Mouse (Mus musculus) limb, embryonic 15.5 days (tissue): ENCODE measurements around the gene Fxn. TPM values are rescaled to one million over a fixed set of nuclear protein-coding genes. Genes with fewer than 3 reads are reported as not detected.

ENCODE experiments used
- ATAC-seq: fragments of 200-750 bp; cut with Nextera tagmentation; 2 replicates; pipeline ENCODE4 v1.8.0; 2017; ENCODE audit warnings: low read depth, moderate TSS enrichment; ENCODE audit not compliant: insufficient number of reproducible peaks, low FRiP score, low TSS enrichment
- H3K27ac ChIP-seq: fragments of 300-500 bp; sonication (generic); 2 replicates; pipeline ENCODE4 v1.5.1; 2015; ENCODE audit warnings: moderate library complexity, mild to moderate bottlenecking, inconsistent platforms
- H3K27me3 ChIP-seq: fragments of 300-500 bp; sonication (generic); 2 replicates; pipeline ENCODE4 v1.6.1; 2015; ENCODE audit warnings: inconsistent platforms
- H3K36me3 ChIP-seq: fragments of 300-500 bp; sonication (generic); 2 replicates; pipeline ENCODE4 v1.6.1; 2015; ENCODE audit warnings: inconsistent platforms
- H3K4me1 ChIP-seq: fragments of 300-500 bp; sonication (generic); 2 replicates; pipeline ENCODE4 v1.6.1; 2015; ENCODE audit warnings: inconsistent platforms
- H3K4me2 ChIP-seq: fragments of 300-500 bp; sonication (generic); 2 replicates; pipeline ENCODE4 v1.6.1; 2015; ENCODE audit warnings: mild to moderate bottlenecking, inconsistent platforms
- H3K4me3 ChIP-seq: fragments of 300-500 bp; sonication (generic); 2 replicates; pipeline ENCODE4 v1.5.1; 2015; ENCODE audit warnings: mild to moderate bottlenecking, inconsistent platforms
- H3K9ac ChIP-seq: fragments of 300-500 bp; sonication (generic); 2 replicates; pipeline ENCODE4 v1.6.1; 2015; ENCODE audit warnings: inconsistent platforms
- H3K9me3 ChIP-seq: fragments of 300-500 bp; sonication (generic); 2 replicates; pipeline ENCODE4 v1.6.1; 2016; ENCODE audit warnings: inconsistent platforms
- WGBS: fragments of 180-500 bp; shearing (Covaris S2); methylation state at CpG from one replicate; pipeline ENCODE4 v1.1.7; 2015; 5-methylcytosine and 5-hydroxymethylcytosine counted together
- polyA plus RNA-seq: library from polyadenylated mRNA; unstranded; fragments of >200 nt; fragmentation: Nextera tagmentation; extraction: Ambion mirVana; gene quantifications from 2 replicates; pipeline ENCODE4 v1.2.1, GENCODE M21; 2015

Fxn gene
- polyA plus RNA-seq, 1 experiment from 2014 or later = 36.0 TPM

DNA sequence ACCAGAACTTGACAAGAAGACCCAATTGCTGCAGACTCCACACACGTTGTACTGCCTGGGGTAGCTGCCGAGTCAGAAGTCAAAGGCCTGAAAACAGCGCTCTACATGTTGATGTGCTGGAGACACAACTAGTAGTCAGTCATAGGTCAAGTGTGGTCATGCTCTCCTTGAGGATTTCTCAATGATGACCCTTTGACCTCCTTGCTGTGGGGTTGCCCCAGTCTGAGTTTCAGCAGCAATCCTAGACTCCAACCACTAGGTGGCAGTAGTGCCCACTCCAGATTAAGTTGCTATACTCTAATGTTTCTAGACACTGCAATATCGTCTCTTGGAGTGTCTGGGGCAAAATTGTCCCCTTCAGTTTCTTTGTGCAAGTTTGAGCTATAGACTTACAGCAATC is 3.8 kb upstream of the Fxn start:
- Histone ChIP-seq H3K4me1 (peaks cover 6% of the 10 kb centered on the region), H3K4me2 (no peak overlapping the region), H3K9me3 (no peaks in the 10 kb centered on the region), H3K9ac (no peak overlapping the region), H3K27me3 (no peaks in the 10 kb centered on the region), H3K4me3 (no peak overlapping the region), H3K27ac (no peak overlapping the region), H3K36me3 (no peaks in the 10 kb centered on the region)
- whole genome bisulfite sequencing = 65% methylated on average over 4 of the region's 4 CpGs
- ATAC-seq = no peak

DNA sequence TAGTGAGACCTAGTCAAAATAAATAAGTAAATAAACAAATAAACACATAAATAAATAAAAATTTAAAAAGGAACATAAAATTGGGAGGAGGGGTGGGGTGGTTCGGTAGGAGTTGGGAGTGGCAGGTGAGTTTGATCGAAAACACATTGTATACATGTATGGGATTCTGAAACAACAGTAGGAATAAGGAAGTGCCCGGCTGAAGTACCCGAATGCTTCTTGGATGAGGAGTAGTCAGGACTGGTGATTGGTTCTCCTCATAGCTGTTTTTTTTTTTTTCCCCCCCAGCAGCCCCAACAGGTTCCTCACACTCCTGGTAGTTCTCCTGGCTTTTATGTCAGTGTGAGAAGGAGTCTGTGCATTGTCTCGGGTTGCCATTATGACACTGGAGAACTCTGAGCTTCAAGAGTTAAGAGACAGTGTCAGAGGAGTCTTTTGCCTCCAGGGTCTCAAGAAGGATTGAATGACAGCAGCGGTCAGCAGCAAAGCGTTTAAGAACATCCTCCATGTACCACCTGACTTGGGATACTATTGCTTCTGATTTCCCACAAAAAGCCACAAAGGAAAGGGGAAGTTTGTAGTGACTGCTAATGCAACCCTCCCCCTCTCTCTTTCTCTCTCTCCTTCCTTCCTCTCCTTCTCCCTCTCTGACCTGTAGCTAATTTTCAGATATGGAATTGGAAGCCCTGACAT is 1.0 kb upstream of the Fxn start:
- Histone ChIP-seq H3K9me3 (no peaks in the 10 kb centered on the region; the same call in 1 of the 2 replicates), H3K4me2 (peak overlapping the region; percentile 89), H3K36me3 (no peaks in the 10 kb centered on the region), H3K4me1 (peaks cover 11% of the 10 kb centered on the region), H3K27ac (no peak overlapping the region), H3K9ac (no peak overlapping the region), H3K4me3 (peak overlapping the region; percentile 73), H3K27me3 (no peaks in the 10 kb centered on the region)
- 54% methylated on average over 7 of the region's 7 CpGs for WGBS
- ATAC-seq = no peak

GRCm38 (mm10) chr19:24279706-24280600 is 452 bp downstream of the Fxn start:
- H3K9me3 ChIP-seq = no peaks in the 10 kb centered on the region; the same call in 1 of the 2 replicates
- H3K36me3 ChIP-seq = peaks cover 3% of the 10 kb centered on the region; the same call in 1 of the 2 replicates
- peak; percentile 46 for ATAC-seq
- H3K27ac ChIP-seq = peak overlapping the region; percentile 93
- H3K27me3 ChIP-seq = no peaks in the 10 kb centered on the region
- H3K4me2 ChIP-seq = peak overlapping the region; percentile 89
- H3K4me3 ChIP-seq = peak overlapping the region; percentile 73
- H3K4me1 ChIP-seq = peaks cover 11% of the 10 kb centered on the region
- peak overlapping the region; percentile 63 for H3K9ac ChIP-seq
- WGBS = under 1% methylated on average over 75 of the region's 78 CpGs

DNA sequence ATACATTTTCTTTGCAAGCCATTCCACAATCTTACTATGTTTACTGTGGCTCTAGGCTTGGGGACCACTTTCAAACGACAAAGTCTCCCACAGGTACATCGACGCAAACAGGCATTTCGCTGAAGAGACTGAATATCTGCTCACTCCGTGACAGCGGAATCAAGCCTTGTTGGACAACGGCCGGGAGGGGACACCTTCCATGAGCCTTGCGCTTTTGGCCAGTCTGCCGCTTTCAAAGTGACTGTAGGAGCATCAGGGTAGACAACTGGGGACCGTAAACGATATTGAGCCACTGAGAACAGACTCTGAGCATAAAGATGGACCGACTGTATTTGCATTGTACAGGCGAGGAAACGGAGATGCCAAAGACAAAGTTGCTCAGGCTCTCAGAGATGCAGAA is 1.5 kb downstream of the Fxn start:
- H3K36me3 ChIP-seq = peaks cover 9% of the 10 kb centered on the region
- H3K27me3 ChIP-seq = no peaks in the 10 kb centered on the region
- H3K9ac ChIP-seq = no peak overlapping the region
- WGBS = 83% methylated on average over 15 of the region's 15 CpGs
- ATAC-seq = no peak
- H3K9me3 ChIP-seq = no peaks in the 10 kb centered on the region; the same call in 1 of the 2 replicates
- peaks cover 11% of the 10 kb centered on the region for H3K4me1 ChIP-seq
- H3K4me2 ChIP-seq = peak overlapping the region; percentile 89; the same call in 1 of the 2 replicates
- peak overlapping the region; percentile 73; the same call in 1 of the 2 replicates for H3K4me3 ChIP-seq
- H3K27ac ChIP-seq = no peak overlapping the region

GRCm38 (mm10) chr19:24274281-24274680 is 6.1 kb downstream of the Fxn start:
- WGBS = 83% methylated on average over 3 of the region's 3 CpGs
- Histone ChIP-seq H3K9ac (no peak overlapping the region), H3K27ac (no peak overlapping the region), H3K36me3 (peaks cover 9% of the 10 kb centered on the region), H3K4me3 (no peak overlapping the region), H3K4me2 (no peak overlapping the region), H3K9me3 (no peaks in the 10 kb centered on the region; the same call in 1 of the 2 replicates), H3K27me3 (no peaks in the 10 kb centered on the region), H3K4me1 (peaks cover 6% of the 10 kb centered on the region)
- ATAC-seq = no peak

DNA sequence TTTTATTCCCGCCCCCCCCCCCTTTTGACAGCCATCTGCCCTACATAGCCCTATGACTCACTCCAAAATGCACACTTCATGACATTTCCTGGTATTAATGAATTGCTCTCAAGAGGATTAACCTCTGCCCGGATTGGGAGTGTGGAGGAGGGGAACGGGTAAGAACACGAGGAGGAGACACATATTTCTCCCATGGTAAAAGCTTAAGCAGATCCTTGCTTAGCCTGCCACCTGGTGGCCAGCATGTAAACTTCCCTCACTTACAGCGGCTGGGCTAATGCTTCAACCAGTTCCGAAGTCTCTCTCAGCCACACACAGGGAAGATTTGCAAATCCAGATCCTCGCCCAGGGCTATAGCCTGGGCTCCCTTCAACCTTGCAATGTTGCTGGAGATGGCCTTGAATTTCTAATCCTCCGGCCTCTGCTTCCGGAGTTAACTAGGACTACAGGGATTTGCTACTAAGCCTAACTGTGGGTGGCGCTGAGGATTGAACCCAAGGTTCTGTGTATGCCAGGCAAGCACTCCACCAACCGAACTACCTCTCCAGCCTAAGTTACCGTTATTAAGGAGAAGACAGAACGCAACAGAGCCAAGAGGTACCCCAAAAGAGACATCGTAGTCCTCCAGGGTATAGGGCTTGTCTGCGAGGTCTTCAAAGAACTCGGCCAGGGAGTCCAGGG is 8.5 kb downstream of the Fxn start:
- Histone ChIP-seq H3K27ac (no peak overlapping the region), H3K4me2 (0 out of 2 replicates have a peak overlapping the region, but pooled peaks have one; percentile 25), H3K36me3 (peaks cover 9% of the 10 kb centered on the region), H3K4me1 (no peaks in the 10 kb centered on the region), H3K27me3 (no peaks in the 10 kb centered on the region), H3K9me3 (no peaks in the 10 kb centered on the region), H3K4me3 (peak overlapping the region; percentile 14; the same call in 1 of the 2 replicates), H3K9ac (no peak overlapping the region)
- ATAC-seq = 0 out of 2 replicates have a peak, but pooled peaks have one; percentile 63
- WGBS = 41% methylated on average over 16 of the region's 16 CpGs

DNA sequence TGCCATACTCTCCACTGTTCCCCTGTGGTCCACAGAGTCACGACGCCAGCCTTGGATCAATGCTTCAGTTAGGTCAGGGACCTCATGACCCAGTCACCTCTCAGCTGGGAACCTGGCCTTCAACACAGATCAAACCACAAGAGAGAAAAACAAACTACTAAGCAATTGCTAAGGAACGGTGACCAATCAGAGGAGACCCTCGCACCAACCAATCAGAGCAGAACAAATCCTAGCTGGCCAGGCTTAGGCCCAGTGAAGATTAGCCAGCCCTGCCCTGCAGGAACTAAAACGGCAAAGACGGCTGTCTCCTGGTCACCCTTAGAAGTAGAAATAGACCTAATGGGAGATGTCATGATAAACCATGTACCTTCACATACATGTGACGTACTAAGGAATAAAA is 9.1 kb downstream of the Fxn start:
- Histone ChIP-seq H3K27ac (no peak overlapping the region), H3K4me1 (no peaks in the 10 kb centered on the region), H3K36me3 (peaks cover 9% of the 10 kb centered on the region), H3K9me3 (no peaks in the 10 kb centered on the region), H3K4me2 (0 out of 2 replicates have a peak overlapping the region, but pooled peaks have one; percentile 25), H3K4me3 (peak overlapping the region; percentile 14; the same call in 1 of the 2 replicates), H3K27me3 (no peaks in the 10 kb centered on the region), H3K9ac (no peak overlapping the region)
- ATAC-seq = peak; percentile 59; the same call in 1 of the 2 replicates
- 53% methylated on average over 7 of the region's 7 CpGs for WGBS

DNA sequence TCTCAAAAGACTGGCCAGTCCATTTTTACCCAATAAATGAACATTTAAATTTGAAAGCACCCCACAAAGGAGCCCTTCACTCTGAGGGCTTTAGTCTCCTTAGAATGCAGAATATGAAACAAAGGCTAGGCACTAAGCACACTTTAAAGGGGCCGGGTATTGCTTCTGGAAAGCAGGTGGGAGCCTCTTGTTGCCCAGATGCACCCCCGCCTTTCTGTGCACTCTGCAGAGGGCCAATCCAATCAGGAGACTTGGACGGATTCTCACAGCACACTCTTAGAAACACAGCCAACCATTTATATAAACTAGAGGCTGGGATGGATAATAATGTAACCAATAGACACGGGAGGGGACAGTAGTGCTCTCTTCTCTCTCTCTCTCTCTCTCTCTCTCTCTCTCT is 11.9 kb downstream of the Fxn start:
- Histone ChIP-seq H3K36me3 (peaks cover 19% of the 10 kb centered on the region), H3K27me3 (no peaks in the 10 kb centered on the region), H3K27ac (no peak overlapping the region), H3K9me3 (no peaks in the 10 kb centered on the region), H3K4me3 (no peak overlapping the region), H3K9ac (no peak overlapping the region), H3K4me2 (no peak overlapping the region), H3K4me1 (no peaks in the 10 kb centered on the region)
- 65% methylated on average over 4 of the region's 4 CpGs for WGBS
- no peak for ATAC-seq

DNA sequence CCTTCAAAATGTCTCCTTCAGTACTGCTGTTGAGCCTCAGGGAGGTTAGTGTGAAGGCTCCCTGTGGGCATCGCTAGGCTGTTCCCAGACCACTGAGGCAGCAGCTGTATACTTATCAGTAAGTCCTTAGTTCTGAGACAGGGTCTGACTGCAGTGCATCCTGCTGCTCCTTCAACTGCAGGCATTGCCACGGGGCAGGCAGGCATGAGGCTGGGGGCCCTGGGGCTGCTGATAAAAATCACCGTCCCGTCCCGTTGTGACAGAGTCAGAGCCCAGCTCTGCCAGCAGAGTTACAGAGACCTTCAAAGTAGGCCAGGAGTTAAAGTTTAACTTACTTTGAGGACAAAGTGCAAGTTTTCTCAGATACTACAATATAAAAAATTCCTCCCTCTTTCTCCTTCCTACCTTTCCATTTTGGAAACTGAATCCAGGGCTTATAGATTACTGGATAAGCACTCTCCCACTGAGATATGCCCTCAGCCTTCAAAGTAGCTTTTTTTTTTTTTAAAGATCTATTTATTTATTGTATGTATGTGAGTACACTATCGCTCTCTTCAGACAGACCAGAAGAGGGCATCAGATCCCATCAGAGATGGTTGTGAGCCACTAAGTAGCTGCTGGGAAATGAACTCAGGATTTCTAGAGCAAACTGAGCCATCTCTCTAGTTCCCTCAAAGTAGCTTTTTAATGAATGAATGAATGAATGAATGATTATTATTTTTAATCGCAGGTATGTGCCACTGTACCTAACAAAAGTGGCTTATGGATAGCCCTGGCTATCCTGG is 14.2 kb downstream of the Fxn start:
- Histone ChIP-seq H3K4me3 (no peak overlapping the region), H3K27ac (no peak overlapping the region), H3K9ac (no peak overlapping the region), H3K36me3 (peaks cover 31% of the 10 kb centered on the region), H3K4me1 (no peaks in the 10 kb centered on the region), H3K4me2 (no peak overlapping the region), H3K9me3 (no peaks in the 10 kb centered on the region), H3K27me3 (no peaks in the 10 kb centered on the region)
- ATAC-seq = no peak
- WGBS = 92% methylated on average over 7 of the region's 7 CpGs

DNA sequence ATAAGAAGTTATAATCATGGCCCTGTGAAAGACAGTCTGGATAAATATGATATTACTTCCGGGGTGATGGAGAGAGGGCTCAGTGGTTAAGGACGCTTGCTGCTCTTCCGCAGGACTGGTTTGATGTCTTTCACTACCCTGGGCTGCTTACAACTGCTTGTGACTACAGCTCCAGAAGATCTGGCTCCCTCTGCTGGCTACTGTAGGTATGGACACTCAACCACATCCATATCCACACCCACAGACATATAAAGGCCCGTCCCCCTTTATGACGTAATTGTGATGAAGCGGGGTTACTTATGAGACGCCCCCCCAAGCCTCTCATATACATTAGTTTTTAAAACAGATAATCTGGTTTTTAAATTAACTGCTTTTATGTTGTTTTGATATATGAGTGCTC is 15.4 kb downstream of the Fxn start:
- Histone ChIP-seq H3K9ac (no peak overlapping the region), H3K27ac (no peak overlapping the region), H3K4me2 (no peak overlapping the region), H3K36me3 (peaks cover 35% of the 10 kb centered on the region), H3K4me3 (no peak overlapping the region), H3K9me3 (no peaks in the 10 kb centered on the region), H3K4me1 (no peaks in the 10 kb centered on the region), H3K27me3 (no peaks in the 10 kb centered on the region)
- WGBS = 45% methylated on average over 7 of the region's 7 CpGs
- ATAC-seq = 0 out of 2 replicates have a peak, but pooled peaks have one; percentile 35

DNA sequence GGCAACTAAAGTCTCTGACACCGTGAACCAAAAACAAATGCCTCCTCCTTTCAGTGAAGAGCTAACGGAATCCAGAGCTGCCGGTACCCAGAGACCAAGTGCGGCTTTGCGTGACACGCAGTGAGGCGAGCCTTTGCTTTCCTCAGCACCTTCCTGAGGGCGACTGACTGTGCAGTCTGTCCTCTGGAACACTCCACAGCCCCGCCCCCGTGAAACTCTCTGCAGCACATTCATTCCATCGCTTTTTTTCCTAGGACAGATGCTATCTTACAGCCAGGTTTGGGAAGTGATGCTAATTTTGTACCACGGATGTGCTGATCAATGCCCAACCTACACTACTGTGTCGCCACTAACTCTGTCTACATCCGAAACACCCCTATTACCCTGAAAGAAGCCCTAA is 17.7 kb downstream of the Fxn start:
- H3K4me1 ChIP-seq = no peaks in the 10 kb centered on the region
- WGBS = 92% methylated on average over 14 of the region's 14 CpGs

More for the DNA sequence above, 17.7 kb downstream of the Fxn start:
- Histone ChIP-seq H3K27me3 (no peaks in the 10 kb centered on the region), H3K27ac (no peak overlapping the region), H3K4me3 (no peak overlapping the region), H3K4me2 (no peak overlapping the region), H3K9ac (no peak overlapping the region), H3K36me3 (peaks cover 35% of the 10 kb centered on the region), H3K9me3 (no peaks in the 10 kb centered on the region)
- ATAC-seq = no peak
